Mouse (Mus musculus) neural tube, embryonic 12.5 days (tissue): ENCODE results near the gene Mob2. TPM values are rescaled to one million over a fixed set of nuclear protein-coding genes. Genes with fewer than 3 reads are reported as not detected.

Experiments
- ATAC-seq: fragments of 200-750 bp; cut with Nextera tagmentation; 2 replicates; pipeline ENCODE4 v1.8.0; 2017; ENCODE audit warnings: low read depth, mild to moderate bottlenecking, moderate TSS enrichment, moderate library complexity; ENCODE audit not compliant: low FRiP score
- H3K27ac ChIP-seq: fragments of 300-500 bp; sonication (generic); 2 replicates; pipeline ENCODE4 v1.5.1; 2016
- H3K27me3 ChIP-seq: fragments of 300-500 bp; sonication (generic); replicated peaks from 2 replicates; pipeline ENCODE4 v1.6.1; 2016; ENCODE audit warnings: mild to moderate bottlenecking
- H3K36me3 ChIP-seq: fragments of 300-500 bp; sonication (generic); 2 replicates; pipeline ENCODE4 v1.6.1; 2016; ENCODE audit warnings: mild to moderate bottlenecking
- H3K4me1 ChIP-seq: fragments of 300-500 bp; sonication (generic); 2 replicates; pipeline ENCODE4 v1.6.1; 2016
- H3K4me2 ChIP-seq: fragments of 300-500 bp; sonication (generic); replicated peaks from 2 replicates; pipeline ENCODE4 v1.6.1; 2016; ENCODE audit warnings: mild to moderate bottlenecking
- H3K4me3 ChIP-seq: fragments of 300-500 bp; sonication (generic); 2 replicates; pipeline ENCODE4 v1.5.1; 2016
- H3K9ac ChIP-seq: fragments of 300-500 bp; sonication (generic); 2 replicates; pipeline ENCODE4 v1.6.1; 2016; ENCODE audit warnings: mild to moderate bottlenecking
- H3K9me3 ChIP-seq: fragments of 300-500 bp; sonication (generic); 2 replicates; pipeline ENCODE4 v1.6.1; 2016; ENCODE audit warnings: mild to moderate bottlenecking
- WGBS: fragments of 180-500 bp; shearing (Covaris S2); methylation state at CpG from one replicate; pipeline ENCODE4 v1.1.7; 2016; 5-methylcytosine and 5-hydroxymethylcytosine counted together
- polyA plus RNA-seq: library from polyadenylated mRNA; unstranded; fragments of >200 nt; fragmentation: Nextera tagmentation; extraction: Ambion mirVana; gene quantifications from 2 replicates; pipeline ENCODE4 v1.2.1, GENCODE M21; 2016

Gene Mob2
- polyA plus RNA-seq, 1 experiment from 2014 or later: 52.2 TPM

DNA sequence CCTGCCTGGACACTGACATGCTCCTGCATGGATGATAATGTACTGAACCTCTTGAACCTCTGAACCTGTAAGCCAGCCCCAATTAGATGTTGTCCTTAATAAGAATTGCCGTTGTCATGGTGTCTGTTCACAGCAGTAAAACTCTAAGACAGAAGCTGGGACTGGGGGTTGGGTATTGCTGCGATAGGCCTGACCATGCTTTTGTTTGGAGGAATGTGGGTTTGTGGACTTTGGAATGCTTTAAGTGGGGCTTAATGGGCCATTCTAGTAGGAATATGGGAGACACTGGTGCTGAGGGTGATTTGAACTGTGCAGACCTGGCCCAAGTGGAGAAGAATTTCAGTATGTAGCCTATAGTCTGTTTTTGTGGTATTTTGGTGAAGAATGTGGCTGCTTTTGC, 15.5 kb downstream of the Mob2 start:
- Histone ChIP-seq H3K36me3 (no peaks in the 10 kb centered on the region; the same call in none of the 2 replicates), H3K4me3 (no peak overlapping the region), H3K27ac (no peak overlapping the region), H3K9ac (no peak overlapping the region), H3K4me2 (no peak overlapping the region), H3K27me3 (no peaks in the 10 kb centered on the region), H3K4me1 (peaks cover 4% of the 10 kb centered on the region; the same call in 1 of the 2 replicates), H3K9me3 (no peaks in the 10 kb centered on the region)
- 16% methylated on average over 2 of the region's 2 CpGs for WGBS
- ATAC-seq: no peak

- H3K4me1 ChIP-seq: peaks cover 8% of the 10 kb centered on the region; the same call in 1 of the 2 replicates
- H3K9ac ChIP-seq: no peak overlapping the region
- H3K27ac ChIP-seq: no peak overlapping the region
- WGBS: 93% methylated on average over 3 of the region's 3 CpGs
- no peak for ATAC-seq
- no peak overlapping the region for H3K4me2 ChIP-seq
- no peak overlapping the region for H3K4me3 ChIP-seq
- H3K36me3 ChIP-seq: no peaks in the 10 kb centered on the region; the same call in 1 of the 2 replicates
- H3K9me3 ChIP-seq: no peaks in the 10 kb centered on the region
- H3K27me3 ChIP-seq: no peaks in the 10 kb centered on the region
These were observed 20.1 kb downstream of the Mob2 start for GRCm38 (mm10) chr7:142040756-142041155.

- Histone ChIP-seq H3K9me3 (no peaks in the 10 kb centered on the region), H3K27me3 (no peaks in the 10 kb centered on the region), H3K27ac (no peak overlapping the region), H3K9ac (no peak overlapping the region), H3K4me2 (no peak overlapping the region), H3K4me1 (peaks cover 4% of the 10 kb centered on the region; the same call in 1 of the 2 replicates), H3K36me3 (no peaks in the 10 kb centered on the region), H3K4me3 (no peak overlapping the region)
- WGBS: 72% methylated on average over 4 of the region's 4 CpGs
- ATAC-seq: no peak; the same call in 1 of the 2 replicates
These were observed 23.2 kb downstream of the Mob2 start for GRCm38 (mm10) chr7:142037553-142038170.

GRCm38 (mm10) chr7:142035048-142035811, 25.6 kb downstream of the Mob2 start:
- Histone ChIP-seq H3K4me1 (peaks cover 4% of the 10 kb centered on the region; the same call in 1 of the 2 replicates), H3K9ac (no peak overlapping the region), H3K27me3 (no peaks in the 10 kb centered on the region), H3K36me3 (no peaks in the 10 kb centered on the region), H3K9me3 (no peaks in the 10 kb centered on the region), H3K4me3 (no peak overlapping the region), H3K4me2 (no peak overlapping the region), H3K27ac (no peak overlapping the region)
- ATAC-seq: no peak
- 81% methylated on average over 2 of the region's 2 CpGs for WGBS

DNA sequence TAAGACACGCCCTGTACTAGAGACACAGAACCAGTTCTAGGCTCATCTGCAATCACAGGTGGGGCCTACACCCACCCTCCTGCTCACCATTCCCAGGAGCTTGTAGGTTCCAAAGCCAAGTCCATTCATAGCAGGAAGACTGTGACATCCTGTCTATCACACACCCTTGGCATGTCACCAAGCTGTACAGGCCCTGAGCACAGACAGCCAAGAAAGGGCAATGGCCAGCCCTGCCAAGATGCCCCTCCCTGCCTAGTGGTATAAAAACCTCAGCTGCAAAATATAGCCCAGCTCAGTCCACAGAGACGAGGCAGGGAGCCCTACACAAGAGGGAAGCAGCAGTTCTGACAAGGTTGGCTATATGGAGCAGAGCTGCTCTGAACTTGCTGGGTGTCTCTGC, 26.7 kb downstream of the Mob2 start:
- no peak overlapping the region for H3K9ac ChIP-seq
- H3K4me2 ChIP-seq: no peak overlapping the region
- H3K27ac ChIP-seq: no peak overlapping the region
- H3K9me3 ChIP-seq: no peaks in the 10 kb centered on the region
- WGBS: 85% methylated on average over 2 of the region's 2 CpGs
- peaks cover 4% of the 10 kb centered on the region; the same call in 1 of the 2 replicates for H3K4me1 ChIP-seq
- H3K4me3 ChIP-seq: no peak overlapping the region
- H3K27me3 ChIP-seq: no peaks in the 10 kb centered on the region
- H3K36me3 ChIP-seq: no peaks in the 10 kb centered on the region
- no peak for ATAC-seq

DNA sequence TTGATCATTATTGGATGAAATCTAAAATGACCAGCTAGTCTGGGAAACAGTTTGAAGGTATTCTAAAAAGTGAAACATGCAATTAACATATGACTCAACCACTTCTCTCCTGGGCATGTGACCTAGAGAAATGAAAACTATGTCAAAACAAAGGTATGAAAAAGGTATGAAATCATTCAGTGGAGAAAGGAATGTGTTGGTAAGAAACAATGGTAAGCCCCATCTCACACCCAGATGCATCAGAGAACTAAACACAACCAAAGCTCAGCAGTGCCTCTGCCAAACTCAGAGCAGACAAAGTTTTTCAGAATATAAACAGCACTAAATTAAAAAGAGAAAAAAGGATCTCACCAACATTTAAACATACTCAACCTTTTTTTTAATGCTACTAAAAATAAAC, 30.8 kb downstream of the Mob2 start:
- Histone ChIP-seq H3K9ac (no peak overlapping the region), H3K9me3 (no peaks in the 10 kb centered on the region), H3K36me3 (no peaks in the 10 kb centered on the region), H3K27me3 (no peaks in the 10 kb centered on the region), H3K4me2 (no peak overlapping the region), H3K4me1 (peaks cover 4% of the 10 kb centered on the region; the same call in 1 of the 2 replicates), H3K27ac (no peak overlapping the region), H3K4me3 (no peak overlapping the region)
- ATAC-seq: no peak

GRCm38 (mm10) chr7:142025926-142026325, 34.9 kb downstream of the Mob2 start:
- 71% methylated on average over 4 of the region's 4 CpGs for WGBS
- Histone ChIP-seq H3K9ac (no peak overlapping the region), H3K36me3 (no peaks in the 10 kb centered on the region), H3K4me2 (no peak overlapping the region), H3K4me1 (peaks cover 7% of the 10 kb centered on the region; the same call in 1 of the 2 replicates), H3K9me3 (no peaks in the 10 kb centered on the region), H3K27me3 (no peaks in the 10 kb centered on the region), H3K27ac (no peak overlapping the region), H3K4me3 (no peak overlapping the region)
- ATAC-seq: no peak

DNA sequence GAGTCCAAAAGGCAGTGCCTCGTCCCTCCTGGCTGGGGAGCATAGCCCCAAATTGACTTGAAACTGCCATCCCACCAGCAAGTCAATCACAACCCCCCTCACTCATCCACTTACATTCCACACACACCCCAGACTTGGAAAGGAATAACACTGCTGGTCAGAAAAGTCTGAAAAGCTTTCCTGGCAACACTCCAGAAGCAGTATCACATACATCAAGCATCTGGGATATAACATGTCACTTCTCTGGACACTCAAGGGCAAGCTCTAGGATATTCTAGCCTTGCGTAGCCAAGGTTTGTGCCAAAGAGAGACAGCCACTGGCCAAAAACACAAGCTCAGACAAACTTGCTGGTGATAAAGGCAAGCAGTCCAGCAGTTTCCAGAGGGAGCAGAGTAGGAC, 35.7 kb downstream of the Mob2 start:
- H3K4me3 ChIP-seq: no peak overlapping the region
- no peak for ATAC-seq
- H3K9me3 ChIP-seq: no peaks in the 10 kb centered on the region
- H3K27me3 ChIP-seq: no peaks in the 10 kb centered on the region
- H3K36me3 ChIP-seq: no peaks in the 10 kb centered on the region
- peaks cover 7% of the 10 kb centered on the region; the same call in 1 of the 2 replicates for H3K4me1 ChIP-seq
- no peak overlapping the region for H3K4me2 ChIP-seq
- WGBS: 66% methylated on average over 2 of the region's 2 CpGs
- H3K27ac ChIP-seq: no peak overlapping the region
- H3K9ac ChIP-seq: no peak overlapping the region

DNA sequence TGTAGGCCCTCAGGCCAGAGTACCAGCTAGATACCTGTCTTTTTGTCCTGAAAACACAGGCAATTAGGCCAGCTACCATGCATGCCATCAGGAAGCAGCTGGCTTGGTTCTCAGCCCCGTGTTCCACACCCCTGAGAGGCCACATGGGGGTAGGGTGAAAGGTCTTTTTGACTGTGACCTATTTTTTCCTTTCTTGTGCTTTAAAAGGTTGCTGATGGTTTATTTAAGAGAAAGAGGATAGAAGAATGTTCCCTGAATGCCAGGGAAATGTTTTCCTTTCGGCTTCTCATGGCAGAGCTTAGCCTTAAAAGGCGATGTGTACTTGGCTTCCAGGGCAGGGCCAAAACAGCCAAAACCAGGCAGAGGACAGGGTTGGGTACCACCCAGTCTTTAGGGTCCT, 40.0 kb downstream of the Mob2 start:
- no peaks in the 10 kb centered on the region for H3K9me3 ChIP-seq
- WGBS: 70% methylated on average over 3 of the region's 3 CpGs

GRCm38 (mm10) chr7:142019699-142020098, 41.2 kb downstream of the Mob2 start:
- Histone ChIP-seq H3K4me3 (no peak overlapping the region), H3K36me3 (peaks cover 11% of the 10 kb centered on the region; the same call in 1 of the 2 replicates), H3K27me3 (no peaks in the 10 kb centered on the region), H3K4me2 (no peak overlapping the region), H3K27ac (no peak overlapping the region), H3K9me3 (no peaks in the 10 kb centered on the region), H3K9ac (no peak overlapping the region), H3K4me1 (peaks cover 3% of the 10 kb centered on the region; the same call in 1 of the 2 replicates)
- 55% methylated on average over 2 of the region's 2 CpGs for WGBS
- no peak for ATAC-seq

More for the DNA sequence above, 40.0 kb downstream of the Mob2 start:
- no peak overlapping the region for H3K9ac ChIP-seq
- no peak for ATAC-seq
- no peaks in the 10 kb centered on the region for H3K36me3 ChIP-seq
- H3K4me2 ChIP-seq: no peak overlapping the region
- H3K4me3 ChIP-seq: no peak overlapping the region
- peaks cover 3% of the 10 kb centered on the region for H3K4me1 ChIP-seq
- H3K27ac ChIP-seq: no peak overlapping the region
- H3K27me3 ChIP-seq: no peaks in the 10 kb centered on the region

GRCm38 (mm10) chr7:142016562-142016961, 44.3 kb downstream of the Mob2 start:
- ATAC-seq: no peak
- no peak overlapping the region for H3K27ac ChIP-seq
- H3K27me3 ChIP-seq: no peaks in the 10 kb centered on the region
- H3K36me3 ChIP-seq: peaks cover 19% of the 10 kb centered on the region
- WGBS: 60% methylated on average over 1 of the region's 1 CpGs
- H3K9me3 ChIP-seq: no peaks in the 10 kb centered on the region
- H3K4me2 ChIP-seq: no peak overlapping the region
- no peaks in the 10 kb centered on the region; the same call in 1 of the 2 replicates for H3K4me1 ChIP-seq
- no peak overlapping the region for H3K4me3 ChIP-seq
- H3K9ac ChIP-seq: no peak overlapping the region

- H3K9me3 ChIP-seq: no peaks in the 10 kb centered on the region
- H3K36me3 ChIP-seq: peaks cover 79% of the 10 kb centered on the region
- no peak overlapping the region for H3K27ac ChIP-seq
- no peak; the same call in 1 of the 2 replicates for ATAC-seq
- WGBS: 74% methylated on average over 22 of the region's 22 CpGs
- H3K9ac ChIP-seq: no peak overlapping the region
- no peaks in the 10 kb centered on the region for H3K4me1 ChIP-seq
- H3K4me2 ChIP-seq: no peak overlapping the region
- H3K4me3 ChIP-seq: no peak overlapping the region
- H3K27me3 ChIP-seq: no peaks in the 10 kb centered on the region
These were observed 59.1 kb downstream of the Mob2 start for GRCm38 (mm10) chr7:142001597-142002340.
